Mouse (Mus musculus) heart, adult 8-10 months (tissue): ENCODE measurements around the gene Traf3ip3. TPM values are rescaled to one million over a fixed set of nuclear protein-coding genes. Genes with fewer than 3 reads are reported as not detected.

Source experiments
- DNase-seq: peaks from one replicate; pipeline ENCODE4 v3.0.0; 2022; ENCODE audit warnings: low spot score
- total RNA-seq, 4 experiments: library from RNA; stranded (reverse); gene quantifications; 2 replicates each; pipeline ENCODE4 v1.2.4; 2022

Traf3ip3 gene
- total RNA-seq, 4 experiments from 2014 or later: 0.63 to 1.3 (median 0.96) TPM

- no peak for DNase-seq
Measured at GRCm38 (mm10) chr1:193129321-193129720, 72.2 kb downstream of the Traf3ip3 start.

DNA sequence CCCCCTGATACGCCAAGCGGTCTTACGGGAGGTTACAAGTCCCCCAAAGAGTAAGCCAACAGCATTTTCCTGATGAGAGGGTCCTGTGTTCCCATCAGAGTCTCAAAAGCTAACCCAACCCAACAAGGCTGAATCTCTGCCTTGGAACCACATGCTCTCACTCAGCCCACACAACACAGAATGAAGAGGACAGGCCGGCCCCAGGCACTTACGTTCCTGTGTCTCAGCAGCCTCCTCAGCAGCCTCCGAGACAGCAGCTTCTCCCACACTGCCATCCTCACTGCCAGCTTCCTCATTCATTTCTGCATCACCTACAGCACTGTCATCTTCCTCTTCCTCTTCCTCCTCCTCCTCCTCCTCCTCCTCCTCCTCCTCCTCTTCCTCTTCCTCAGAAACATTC, 73.4 kb downstream of the Traf3ip3 start:
- DNase-seq: no peak

- no peak for DNase-seq
Measured at GRCm38 (mm10) chr1:193125835-193126234, 75.7 kb downstream of the Traf3ip3 start.

Other genes with a start within 250 kb of the Traf3ip3 start
- gene Syt14, start 165.9 kb downstream of the Traf3ip3 start, total RNA-seq: under 1 TPM; 0.20 to 0.75 (median 0.23) TPM
- gene Diexf, start 71.4 kb downstream of the Traf3ip3 start, total RNA-seq: 1 to 10 TPM; 7.4 to 9.8 (median 9.0) TPM
- 1 to 10 TPM; 1.2 to 2.7 (median 1.8) TPM for gene Irf6, start 48.6 kb downstream of the Traf3ip3 start, total RNA-seq
- 1 to 10 TPM; 3.9 to 5.5 (median 4.8) TPM for gene A130010J15Rik, start 33.7 kb downstream of the Traf3ip3 start, total RNA-seq
- gene Lamb3, start 6.0 kb upstream of the Traf3ip3 start, total RNA-seq: 10 to 100 TPM; 10.7 to 16.0 (median 11.5) TPM
- gene Hsd11b1, start 62.4 kb upstream of the Traf3ip3 start, total RNA-seq: 10 to 100 TPM in 2 of 4 experiments, 1 to 10 TPM in 2; 9.4 to 17.3 (median 12.4) TPM
- gene G0s2, start 71.5 kb upstream of the Traf3ip3 start, total RNA-seq: 10 to 100 TPM; 54.6 to 72.1 (median 63.9) TPM
- under 1 TPM; 0.14 to 0.72 (median 0.22) TPM for gene Camk1g, start 168.6 kb upstream of the Traf3ip3 start, total RNA-seq